Mouse (Mus musculus) embryonic facial prominence, embryonic 12.5 days (tissue): ENCODE results near the gene Capzb. TPM values are rescaled to one million over a fixed set of nuclear protein-coding genes. Genes with fewer than 3 reads are reported as not detected.

Experiments
- ATAC-seq: fragments of 200-750 bp; cut with Nextera tagmentation; 2 replicates; pipeline ENCODE4 v1.8.0; 2017; ENCODE audit not compliant: insufficient number of reproducible peaks, insufficient read depth, low FRiP score, low TSS enrichment
- H3K27ac ChIP-seq: fragments of 300-500 bp; sonication (generic); 2 replicates; pipeline ENCODE4 v1.5.1; 2016; ENCODE audit warnings: mild to moderate bottlenecking
- H3K27me3 ChIP-seq: fragments of 300-500 bp; sonication (generic); 2 replicates; pipeline ENCODE4 v1.6.1; 2016; ENCODE audit warnings: mild to moderate bottlenecking, moderate library complexity
- H3K36me3 ChIP-seq: fragments of 300-500 bp; sonication (generic); 2 replicates; pipeline ENCODE4 v1.6.1; 2016; ENCODE audit warnings: mild to moderate bottlenecking
- H3K4me1 ChIP-seq: fragments of 300-500 bp; sonication (generic); 2 replicates; pipeline ENCODE4 v1.6.1; 2016
- H3K4me2 ChIP-seq: fragments of 300-500 bp; sonication (generic); replicated peaks from 2 replicates; pipeline ENCODE4 v1.6.1; 2016; ENCODE audit warnings: mild to moderate bottlenecking, moderate library complexity
- H3K4me3 ChIP-seq: fragments of 300-500 bp; sonication (generic); 2 replicates; pipeline ENCODE4 v1.5.1; 2016; ENCODE audit warnings: mild to moderate bottlenecking
- H3K9ac ChIP-seq: fragments of 300-500 bp; sonication (generic); 2 replicates; pipeline ENCODE4 v1.6.1; 2016; ENCODE audit warnings: mild to moderate bottlenecking, moderate library complexity
- H3K9me3 ChIP-seq: fragments of 300-500 bp; sonication (generic); 2 replicates; pipeline ENCODE4 v1.6.1; 2016; ENCODE audit warnings: mild to moderate bottlenecking, moderate library complexity
- WGBS: fragments of 180-500 bp; shearing (Covaris S2); methylation state at CpG from one replicate; pipeline ENCODE4 v1.1.7; 2016; 5-methylcytosine and 5-hydroxymethylcytosine counted together
- microRNA-seq: library from miRNA; unstranded; fragments of <30 nt; microRNA quantifications from one replicate; pipeline ENCODE4, GENCODE M21; 2017
- polyA plus RNA-seq: library from polyadenylated mRNA; unstranded; fragments of >200 nt; fragmentation: Nextera tagmentation; extraction: Ambion mirVana; gene quantifications from 2 replicates; pipeline ENCODE4 v1.2.1, GENCODE M21; 2016

Gene Capzb
- polyA plus RNA-seq, 1 experiment from 2014 or later, result 415 TPM

DNA sequence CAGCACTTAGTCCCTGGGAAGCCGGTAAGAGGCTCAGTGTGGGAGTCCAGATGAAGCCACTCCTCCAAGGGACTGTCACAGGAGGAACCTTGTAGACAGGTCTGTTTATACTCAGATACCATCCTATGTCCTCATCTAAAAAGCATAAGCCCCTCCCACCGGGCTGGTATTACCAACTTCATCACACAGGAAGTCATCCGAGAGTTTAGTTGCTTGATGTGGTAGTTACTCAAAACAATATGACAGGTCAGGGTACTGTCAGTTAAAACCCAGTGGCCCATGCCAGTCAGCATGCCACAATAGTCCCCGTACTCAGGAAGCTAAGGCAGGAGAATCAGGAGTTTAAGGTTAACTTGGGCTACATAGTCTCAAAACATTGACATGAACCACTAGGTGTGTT is 127.0 kb downstream of the Capzb start:
- Histone ChIP-seq H3K4me2 (no peak overlapping the region), H3K9ac (no peak overlapping the region), H3K27ac (no peak overlapping the region), H3K9me3 (no peaks in the 10 kb centered on the region), H3K4me3 (no peak overlapping the region), H3K36me3 (peaks cover 45% of the 10 kb centered on the region), H3K4me1 (no peaks in the 10 kb centered on the region), H3K27me3 (no peaks in the 10 kb centered on the region)
- no peak for ATAC-seq
- WGBS, result 90% methylated on average over 4 of the region's 4 CpGs

DNA sequence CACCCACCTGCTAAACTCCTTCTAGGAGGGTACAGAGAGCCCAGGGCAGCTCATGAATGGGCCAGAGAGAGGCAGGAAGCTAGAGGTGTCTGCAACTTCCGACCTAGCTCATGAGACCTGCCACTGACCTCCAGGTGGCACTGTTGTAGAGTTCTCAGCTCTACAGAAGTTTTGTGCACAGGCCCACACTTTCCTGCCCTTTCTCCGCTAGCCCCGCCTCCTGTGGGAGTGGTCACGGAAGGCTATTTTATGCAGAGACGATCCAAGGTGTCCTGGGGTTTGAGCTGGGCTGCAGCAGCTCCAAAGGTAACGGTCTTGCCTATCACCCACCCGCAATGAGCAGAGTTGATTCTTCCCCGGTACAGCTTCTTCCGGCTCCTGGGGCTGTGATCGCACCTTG is 137.9 kb downstream of the Capzb start:
- Histone ChIP-seq H3K27me3 (peaks cover 3% of the 10 kb centered on the region), H3K4me3 (peak overlapping the region; percentile 15; the same call in 1 of the 2 replicates), H3K4me2 (peak overlapping the region; percentile 29), H3K9ac (no peak overlapping the region), H3K36me3 (no peaks in the 10 kb centered on the region), H3K9me3 (no peaks in the 10 kb centered on the region), H3K27ac (no peak overlapping the region), H3K4me1 (no peaks in the 10 kb centered on the region)
- 12% methylated on average over 10 of the region's 10 CpGs for WGBS
- 0 out of 2 replicates have a peak, but pooled peaks have one; percentile 52 for ATAC-seq

DNA sequence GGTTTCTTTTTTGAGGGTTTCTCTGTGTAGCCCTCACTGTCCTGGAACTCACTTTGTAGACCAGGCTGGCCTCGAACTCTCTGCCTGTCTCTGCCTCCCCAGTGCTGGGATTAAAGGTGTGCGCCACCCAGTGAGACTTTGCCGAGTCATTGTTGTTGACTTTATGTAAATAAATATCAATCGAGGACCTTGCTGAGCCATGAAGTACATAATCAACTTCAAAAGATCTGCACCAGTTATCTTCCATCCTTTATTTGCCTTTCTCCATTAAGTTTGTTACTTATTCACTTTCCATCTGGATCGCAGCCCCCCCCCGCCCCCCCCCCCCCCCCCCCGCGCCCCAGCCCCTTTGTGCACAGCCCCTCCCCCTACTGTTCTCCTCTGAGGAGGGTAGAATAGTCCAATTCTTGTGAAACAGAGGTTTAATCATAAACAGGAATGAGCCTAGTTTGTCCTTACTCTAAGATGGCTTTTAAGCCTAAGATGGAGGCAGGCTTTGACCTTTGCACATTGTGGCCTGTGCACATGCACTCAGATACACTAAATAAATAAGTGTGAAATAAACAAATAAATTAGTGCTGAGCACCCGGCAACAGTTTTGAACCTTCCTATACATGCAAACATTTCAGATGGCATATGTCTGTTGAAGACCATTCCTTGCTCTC is 142.1 kb downstream of the Capzb start:
- Histone ChIP-seq H3K27me3 (peaks cover 17% of the 10 kb centered on the region), H3K4me2 (no peak overlapping the region), H3K36me3 (no peaks in the 10 kb centered on the region), H3K27ac (no peak overlapping the region), H3K9me3 (no peaks in the 10 kb centered on the region), H3K4me3 (no peak overlapping the region), H3K9ac (no peak overlapping the region), H3K4me1 (peaks cover 3% of the 10 kb centered on the region; the same call in 1 of the 2 replicates)
- ATAC-seq, result no peak
- 80% methylated on average over 6 of the region's 9 CpGs for WGBS

DNA sequence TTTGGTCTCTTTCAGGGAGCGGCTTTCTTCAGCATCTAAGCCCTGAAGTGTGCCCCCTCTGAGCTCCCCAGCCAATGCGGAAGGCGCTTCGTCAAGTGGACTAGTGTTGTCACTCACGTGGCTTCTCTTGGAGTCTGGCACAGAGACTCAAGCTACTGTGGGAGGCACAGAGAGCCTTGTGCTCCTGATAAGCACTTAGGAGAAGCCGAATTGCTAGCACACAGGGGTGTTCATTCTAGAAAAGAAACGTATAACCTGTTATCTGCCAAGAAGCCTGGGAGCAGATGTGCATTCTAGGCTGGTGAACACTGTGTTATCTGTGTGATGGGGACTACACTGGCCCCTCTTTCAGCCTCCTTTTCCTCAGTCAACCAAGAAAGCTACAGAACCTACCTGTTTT is 142.8 kb downstream of the Capzb start:
- H3K4me1 ChIP-seq, result peaks cover 3% of the 10 kb centered on the region; the same call in 1 of the 2 replicates
- no peak overlapping the region for H3K9ac ChIP-seq
- H3K4me3 ChIP-seq, result no peak overlapping the region
- H3K9me3 ChIP-seq, result no peaks in the 10 kb centered on the region
- peaks cover 17% of the 10 kb centered on the region for H3K27me3 ChIP-seq
- no peak overlapping the region for H3K4me2 ChIP-seq
- WGBS, result 69% methylated on average over 7 of the region's 7 CpGs
- H3K27ac ChIP-seq, result no peak overlapping the region
- H3K36me3 ChIP-seq, result no peaks in the 10 kb centered on the region
- no peak for ATAC-seq

DNA sequence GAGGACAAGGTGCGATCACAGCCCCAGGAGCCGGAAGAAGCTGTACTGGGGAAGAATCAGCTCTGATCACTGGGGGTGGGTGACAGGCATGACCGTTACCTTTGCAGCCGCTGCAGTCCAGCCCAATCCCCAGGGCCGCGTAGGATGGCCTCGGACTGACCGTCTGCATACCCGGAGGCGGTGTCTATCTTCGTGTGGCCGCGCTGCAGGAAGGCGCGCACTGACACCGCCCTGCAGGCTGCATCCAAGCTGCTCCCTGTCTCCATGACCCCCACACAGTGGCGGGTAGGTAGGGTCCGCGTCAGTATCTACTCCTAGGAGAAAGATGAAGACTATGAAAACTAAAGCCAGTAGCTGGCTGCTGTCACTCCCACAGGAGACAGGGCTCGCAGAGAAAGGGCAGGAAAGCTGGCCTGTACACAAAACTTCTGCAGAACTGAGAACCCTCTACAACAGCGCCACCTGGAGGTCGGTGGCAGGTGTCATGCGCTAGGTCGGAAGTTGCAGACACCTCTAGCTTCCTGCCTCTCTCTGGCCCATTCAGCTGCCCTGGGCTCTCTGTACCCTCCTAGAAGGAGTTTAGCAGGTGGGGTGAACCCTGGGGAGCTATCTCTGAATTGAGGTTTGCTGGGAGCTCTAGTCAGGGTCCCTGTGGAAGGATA is 144.3 kb downstream of the Capzb start:
- Histone ChIP-seq H3K9ac (peak overlapping the region; percentile 24; the same call in 1 of the 2 replicates), H3K9me3 (no peaks in the 10 kb centered on the region), H3K4me2 (peak overlapping the region; percentile 46), H3K27me3 (peaks cover 17% of the 10 kb centered on the region; the same call in 1 of the 2 replicates), H3K36me3 (no peaks in the 10 kb centered on the region), H3K4me1 (peaks cover 3% of the 10 kb centered on the region; the same call in 1 of the 2 replicates), H3K27ac (no peak overlapping the region), H3K4me3 (peak overlapping the region; percentile 19)
- 24% methylated on average over 24 of the region's 24 CpGs for WGBS
- ATAC-seq, result no peak

DNA sequence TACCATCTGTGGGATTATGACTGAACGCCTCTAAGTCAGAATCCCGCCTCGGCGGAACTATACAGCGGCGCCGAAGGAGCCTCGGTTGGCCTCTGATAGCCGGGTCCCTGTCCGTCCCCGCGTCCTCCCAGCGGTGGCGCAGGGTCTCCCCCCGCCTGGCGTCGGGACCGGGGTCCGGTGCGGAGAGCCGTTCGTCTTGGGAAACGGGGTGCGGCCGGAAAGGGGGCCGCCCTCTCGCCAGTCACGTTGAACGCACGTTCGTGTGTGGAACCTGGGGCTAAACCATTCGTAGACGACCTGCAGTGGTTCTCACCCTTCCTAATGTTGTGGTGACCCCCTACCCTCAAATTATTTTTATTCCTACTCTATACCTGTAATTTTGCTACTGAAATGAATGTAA is 145.4 kb downstream of the Capzb start:
- 60% methylated on average over 33 of the region's 33 CpGs for whole genome bisulfite sequencing
- no peak overlapping the region for H3K4me2 ChIP-seq
- H3K27ac ChIP-seq, result no peak overlapping the region
- ATAC-seq, result no peak
- H3K36me3 ChIP-seq, result no peaks in the 10 kb centered on the region
- H3K4me3 ChIP-seq, result no peak overlapping the region
- H3K9me3 ChIP-seq, result no peaks in the 10 kb centered on the region
- no peak overlapping the region for H3K9ac ChIP-seq
- H3K4me1 ChIP-seq, result peaks cover 3% of the 10 kb centered on the region; the same call in 1 of the 2 replicates
- peaks cover 14% of the 10 kb centered on the region; the same call in 1 of the 2 replicates for H3K27me3 ChIP-seq

DNA sequence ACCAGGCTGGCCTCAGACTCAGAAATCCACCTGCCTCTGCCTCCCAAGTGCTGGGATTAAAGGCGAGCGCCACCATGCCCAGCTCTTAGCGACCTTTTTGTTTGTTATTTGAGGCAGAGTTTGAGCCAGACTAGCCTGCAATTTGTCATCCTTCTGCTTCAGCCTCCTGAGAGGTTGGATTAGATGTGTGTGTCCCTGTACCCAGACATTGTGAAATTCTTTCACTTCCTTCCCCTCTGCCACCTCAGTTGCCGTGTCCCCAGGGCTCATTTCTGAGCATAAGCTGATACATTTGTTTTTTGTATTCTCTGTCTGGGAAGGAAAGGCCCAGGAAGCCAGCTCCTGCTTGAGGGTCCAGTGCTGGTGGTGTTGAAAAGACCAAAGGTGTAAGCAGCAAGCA is 148.1 kb downstream of the Capzb start:
- Histone ChIP-seq H3K36me3 (peaks cover 9% of the 10 kb centered on the region), H3K4me3 (no peak overlapping the region), H3K9me3 (no peaks in the 10 kb centered on the region), H3K4me1 (peaks cover 3% of the 10 kb centered on the region; the same call in 1 of the 2 replicates), H3K27me3 (peaks cover 14% of the 10 kb centered on the region; the same call in 1 of the 2 replicates), H3K27ac (no peak overlapping the region), H3K4me2 (no peak overlapping the region), H3K9ac (no peak overlapping the region)
- ATAC-seq, result no peak
- WGBS, result 66% methylated on average over 4 of the region's 4 CpGs

Small RNAs within 50 kb of the gene (microRNA-seq; reads per million reads assigned to microRNA genes)
- gene Gm24245, result 4.5 reads per million, percentile 19 among the genes with 10 or more reads in this experiment
- gene Gm25732, result 1.5 reads per million

Other genes with a start within 250 kb of the Capzb start
- gene Rnf186, start 225.8 kb upstream of the Capzb start, polyA plus RNA-seq, result not detected in 2 replicates
- gene Tmco4, start 220.0 kb upstream of the Capzb start, polyA plus RNA-seq, result 2.9 and 3.7 TPM in 2 replicates
- 0.40 and 0.67 TPM in 2 replicates for gene Htr6, start 117.3 kb upstream of the Capzb start, polyA plus RNA-seq
- 160 and 161 TPM in 2 replicates for gene Nbl1, start 99.9 kb upstream of the Capzb start, polyA plus RNA-seq
- gene Minos1, start 61.8 kb upstream of the Capzb start, polyA plus RNA-seq, result 505 and 512 TPM in 2 replicates
- gene Pqlc2, start 117.8 kb downstream of the Capzb start, polyA plus RNA-seq, result 15.0 and 17.0 TPM in 2 replicates
- gene Akr7a5, start 117.8 kb downstream of the Capzb start, polyA plus RNA-seq, result 134 TPM in 2 replicates
- 125 and 129 TPM in 2 replicates for gene Mrto4, start 159.7 kb downstream of the Capzb start, polyA plus RNA-seq
- gene Emc1, start 159.7 kb downstream of the Capzb start, polyA plus RNA-seq, result 32.1 and 33.6 TPM in 2 replicates
- 70.8 and 74.0 TPM in 2 replicates for gene Ubr4, start 159.7 kb downstream of the Capzb start, polyA plus RNA-seq